Mouse (Mus musculus) kidney, adult 2 months (tissue): ENCODE data around the gene Cdca7. TPM values are rescaled to one million over a fixed set of nuclear protein-coding genes. Genes with fewer than 3 reads are reported as not detected.
A peak's percentile ranks its signal among the peaks of the same experiment; 100 is the strongest.

Source experiments
- DNase-seq: peaks from one replicate; pipeline ENCODE4 v3.0.0; 2021
- H3K27ac ChIP-seq: fragments of 200-500 bp; 2 replicates; pipeline ENCODE4 v1.5.1; 2012; ENCODE audit warnings: low read depth, low read length, control low read depth, inconsistent platforms; ENCODE audit not compliant: insufficient read depth
- H3K27me3 ChIP-seq: fragments of 200-500 bp; replicated peaks from 2 replicates; pipeline ENCODE4 v1.6.1; 2012; ENCODE audit warnings: mild to moderate bottlenecking, moderate library complexity, low read length, inconsistent platforms; ENCODE audit not compliant: control insufficient read depth, insufficient read depth
- H3K36me3 ChIP-seq: fragments of 200-500 bp; 2 replicates; pipeline ENCODE4 v1.6.1; 2012; ENCODE audit warnings: mild to moderate bottlenecking, moderate library complexity, low read length, inconsistent platforms; ENCODE audit not compliant: control insufficient read depth, insufficient read depth
- H3K4me1 ChIP-seq: fragments of 200-500 bp; 2 replicates; pipeline ENCODE4 v1.6.1; 2011; ENCODE audit warnings: low read length; ENCODE audit not compliant: control insufficient read depth, insufficient read depth
- H3K4me3 ChIP-seq: fragments of 200-500 bp; 2 replicates; pipeline ENCODE4 v1.5.1; 2011; ENCODE audit warnings: mild to moderate bottlenecking, low read depth, low read length, control low read depth; ENCODE audit not compliant: insufficient read depth
- CTCF ChIP-seq: fragments of 200-500 bp; conservative IDR thresholded peaks from 2 replicates; pipeline ENCODE4 v1.5.1; 2011; ENCODE audit warnings: low read depth, mild to moderate bottlenecking, control low read depth, low read length, moderate library complexity, mixed read lengths; ENCODE audit not compliant: insufficient read depth, insufficient read length
- POLR2A ChIP-seq: fragments of 200-500 bp; IDR thresholded peaks from one replicate; pipeline ENCODE4 v1.6.1; 2011; ENCODE audit warnings: low read depth, low read length, control low read depth
- WGBS: fragments of 180-500 bp; shearing (Covaris S2); methylation state at CpG from one replicate; pipeline ENCODE4 v1.1.7; 2018; 5-methylcytosine and 5-hydroxymethylcytosine counted together
- polyA plus RNA-seq: library from polyadenylated mRNA; depleted of rRNA; stranded (reverse); fragments of >200 nt; gene quantifications from 2 replicates; pipeline ENCODE4 v1.2.3, GENCODE M21; 2012; rRNA removed

Gene Cdca7
- polyA plus RNA-seq: 1.4 and 1.7 TPM in 2 replicates

DNA sequence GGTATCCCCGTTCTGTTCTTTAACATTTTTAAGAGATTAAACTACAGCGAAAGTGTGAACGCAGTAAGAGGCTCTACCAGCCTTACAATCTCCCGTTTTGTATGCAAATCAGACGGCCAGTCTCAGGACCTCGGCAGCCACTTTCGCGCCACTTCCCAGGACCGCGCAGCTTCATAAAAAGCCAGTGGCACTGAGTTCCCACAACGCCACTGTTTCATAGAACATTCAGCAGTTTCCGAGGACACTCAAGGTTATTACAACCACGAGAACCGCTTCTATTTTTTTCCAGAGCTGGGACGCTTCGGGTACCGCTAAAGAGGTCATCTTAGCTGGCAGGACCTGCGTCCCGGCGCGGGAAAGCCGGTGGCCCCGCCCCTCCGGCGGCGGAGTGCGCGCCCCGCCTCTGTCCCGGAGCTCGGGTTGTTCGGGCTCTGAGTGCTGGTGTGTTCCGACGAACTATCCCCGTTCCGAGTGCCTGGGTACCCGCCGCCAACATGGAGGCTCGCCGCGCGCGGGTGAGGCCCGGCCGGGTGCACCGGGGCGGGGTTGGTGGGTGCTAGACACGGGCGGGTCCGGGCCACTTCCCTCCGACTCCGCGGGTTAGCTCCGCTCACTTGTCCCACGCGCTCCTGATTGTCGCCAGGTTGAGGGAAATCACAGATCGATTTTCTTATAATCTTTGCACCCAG, at the start of gene Cdca7:
Gene Cdca7 (plus strand): TSS at position 363 of the 689 bp plus-strand sequence.
- peak; percentile 86 for DNase-seq
- Histone ChIP-seq H3K36me3 (no peaks in the 10 kb centered on the region), H3K27me3 (no peaks in the 10 kb centered on the region; the same call in 1 of the 2 replicates), H3K4me3 (peak within 1 kb of the TSS; percentile 74), H3K4me1 (peaks cover 4% of the 10 kb centered on the region; the same call in 1 of the 2 replicates), H3K27ac (peak within 1 kb of the TSS; percentile 69)
- TF ChIP-seq POLR2A (no peak), CTCF (no peak)
- under 1% methylated on average over 58 of the region's 58 CpGs for WGBS

GRCm38 (mm10) chr2:72426776-72427175, 49.2 kb upstream of the Cdca7 start:
- Histone ChIP-seq H3K36me3 (no peaks in the 10 kb centered on the region), H3K4me3 (no peak overlapping the region), H3K27ac (no peak overlapping the region), H3K27me3 (no peaks in the 10 kb centered on the region), H3K4me1 (no peaks in the 10 kb centered on the region)
- no peak for DNase-seq
- TF ChIP-seq CTCF: no peak
- TF ChIP-seq POLR2A: no peak
- 62% methylated on average over 8 of the region's 8 CpGs for WGBS

GRCm38 (mm10) chr2:72427288-72427687, 48.7 kb upstream of the Cdca7 start:
- DNase-seq: no peak
- H3K27me3 ChIP-seq: no peaks in the 10 kb centered on the region
- no peaks in the 10 kb centered on the region for H3K36me3 ChIP-seq
- no peak overlapping the region for H3K27ac ChIP-seq
- H3K4me1 ChIP-seq: no peaks in the 10 kb centered on the region
- TF ChIP-seq POLR2A (no peak), CTCF (no peak)
- WGBS: 86% methylated on average over 11 of the region's 11 CpGs
- no peak overlapping the region for H3K4me3 ChIP-seq

- Histone ChIP-seq H3K27ac (no peak overlapping the region), H3K4me1 (no peaks in the 10 kb centered on the region), H3K4me3 (no peak overlapping the region), H3K36me3 (no peaks in the 10 kb centered on the region; the same call in 1 of the 2 replicates), H3K27me3 (no peaks in the 10 kb centered on the region)
- DNase-seq: peak; percentile 63
- WGBS: 49% methylated on average over 8 of the region's 8 CpGs
- TF ChIP-seq CTCF (no peak), POLR2A (no peak)
Observed at GRCm38 (mm10) chr2:72438941-72439533, 36.9 kb upstream of the Cdca7 start.

DNA sequence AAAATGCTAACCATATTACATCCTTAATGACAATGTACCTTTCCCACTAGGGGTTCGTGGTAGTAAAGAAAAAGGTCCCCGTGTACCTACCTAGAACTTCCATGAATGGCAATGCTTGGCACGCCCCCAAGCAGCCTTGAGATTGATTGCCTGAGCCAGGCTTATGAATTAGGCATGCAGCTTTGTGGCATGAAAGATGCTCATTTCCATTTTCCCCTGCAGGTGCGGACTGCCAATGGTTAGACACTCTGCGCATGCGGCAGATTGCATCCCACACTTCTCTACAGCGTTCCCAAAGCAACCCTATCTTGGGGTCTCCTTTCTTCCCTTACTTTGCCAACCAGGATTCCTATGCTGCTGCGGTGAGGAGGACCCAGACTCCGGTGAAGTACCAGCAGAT, 34.9 kb upstream of the Cdca7 start:
- Histone ChIP-seq H3K27ac (no peak overlapping the region), H3K36me3 (no peaks in the 10 kb centered on the region), H3K4me3 (no peak overlapping the region), H3K4me1 (no peaks in the 10 kb centered on the region), H3K27me3 (no peaks in the 10 kb centered on the region)
- WGBS: 84% methylated on average over 9 of the region's 9 CpGs
- DNase-seq: no peak
- TF ChIP-seq CTCF (no peak), POLR2A (no peak)

- Histone ChIP-seq H3K36me3 (no peaks in the 10 kb centered on the region), H3K4me1 (no peaks in the 10 kb centered on the region), H3K27ac (no peak overlapping the region), H3K27me3 (no peaks in the 10 kb centered on the region), H3K4me3 (no peak overlapping the region)
- TF ChIP-seq CTCF (no peak), POLR2A (no peak)
- no peak for DNase-seq
- 88% methylated on average over 6 of the region's 6 CpGs for WGBS
Observed at GRCm38 (mm10) chr2:72442825-72443224, 33.1 kb upstream of the Cdca7 start.

DNA sequence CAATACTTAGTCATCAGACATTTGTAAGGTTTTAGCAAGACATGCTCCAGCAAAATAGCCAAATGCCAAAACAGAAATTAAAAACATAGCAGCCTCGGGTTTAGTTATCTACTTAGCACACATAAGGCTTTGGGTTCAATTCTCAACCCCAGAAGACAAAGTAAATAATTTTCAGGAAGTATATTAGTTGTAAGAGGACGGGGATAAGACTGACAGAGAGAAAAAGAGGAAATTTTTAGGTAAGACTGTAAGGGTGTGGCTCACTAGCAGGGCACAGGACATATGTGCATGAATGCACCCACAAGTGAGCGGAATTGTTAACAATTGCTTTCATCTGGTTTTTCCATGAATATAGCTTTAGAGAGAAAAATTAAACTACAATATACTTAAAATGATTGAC, 32.0 kb upstream of the Cdca7 start:
- H3K4me1 ChIP-seq: no peaks in the 10 kb centered on the region
- no peak for DNase-seq
- H3K27me3 ChIP-seq: no peaks in the 10 kb centered on the region
- no peaks in the 10 kb centered on the region for H3K36me3 ChIP-seq
- 90% methylated on average over 3 of the region's 3 CpGs for WGBS
- no peak for TF ChIP-seq CTCF
- TF ChIP-seq POLR2A: no peak
- no peak overlapping the region for H3K27ac ChIP-seq
- no peak overlapping the region for H3K4me3 ChIP-seq
